Mouse (Mus musculus): ENCODE measurements around the gene Rassf8. TPM values are rescaled to one million over a fixed set of nuclear protein-coding genes. Genes with fewer than 3 reads are reported as not detected.
A peak's percentile ranks its signal among the peaks of the same experiment; 100 is the strongest.

Rassf8 gene
- polyA plus RNA-seq (2015; fragmentation: Nextera tagmentation; extraction: Ambion mirVana) = 9.9 and 13.6 TPM in 2 replicates

DNA sequence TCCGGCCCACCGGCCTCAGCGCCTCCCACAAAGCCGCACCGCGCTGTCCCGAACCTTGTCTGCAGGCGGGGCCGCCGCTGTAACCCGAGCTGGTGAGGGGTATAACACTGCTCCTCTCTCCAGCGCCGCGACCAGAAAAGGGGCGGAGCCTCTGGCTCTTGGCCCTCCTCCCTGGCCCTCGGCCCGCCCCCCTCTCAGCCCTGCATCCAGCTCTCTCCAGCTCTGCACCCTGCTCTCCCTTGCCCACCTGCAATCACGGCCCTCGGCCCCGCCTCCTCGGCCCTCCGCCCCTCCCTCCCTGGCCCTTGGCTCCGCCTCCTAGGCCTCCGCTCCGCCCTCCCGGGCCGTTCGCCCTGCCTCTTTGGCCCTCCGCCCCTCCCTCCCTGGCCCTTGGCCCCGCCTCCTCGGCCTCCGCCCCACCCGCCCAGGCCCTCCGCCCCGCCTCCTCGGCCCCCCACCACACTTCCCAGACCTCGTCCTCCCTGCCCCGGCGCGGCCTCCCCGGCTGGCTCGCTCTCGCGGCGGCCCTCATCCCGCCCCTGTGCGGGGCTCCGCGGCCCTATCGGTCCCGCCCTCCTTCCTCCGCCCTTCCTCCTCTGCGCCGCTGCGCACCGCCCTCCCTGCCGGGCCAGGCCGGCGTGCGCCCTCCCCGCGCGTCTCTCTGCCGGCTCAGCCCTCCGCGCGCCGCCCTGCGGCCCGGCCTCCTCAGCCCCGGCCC, at the start of gene Rassf8:
Gene Rassf8 (plus strand): TSS at position 617 of the 718 bp plus-strand sequence.
- peak within 1 kb of the TSS; percentile 87 for H3K9ac ChIP-seq
- H3K27me3 ChIP-seq = no peaks in the 10 kb centered on the region
- no peaks in the 10 kb centered on the region for H3K9me3 ChIP-seq
- H3K4me3 ChIP-seq = peak within 1 kb of the TSS; percentile 74
- ATAC-seq (ENCODE audit: insufficient number of reproducible peaks, low FRiP score, low TSS enrichment, low read depth) = peak; percentile 94
- H3K36me3 ChIP-seq = peaks cover 7% of the 10 kb centered on the region
- peak within 1 kb of the TSS; percentile 76 for H3K4me2 ChIP-seq
- H3K27ac ChIP-seq = peak within 1 kb of the TSS; percentile 95
- WGBS = 2% methylated on average over 68 of the region's 71 CpGs
- peaks cover 16% of the 10 kb centered on the region for H3K4me1 ChIP-seq

DNA sequence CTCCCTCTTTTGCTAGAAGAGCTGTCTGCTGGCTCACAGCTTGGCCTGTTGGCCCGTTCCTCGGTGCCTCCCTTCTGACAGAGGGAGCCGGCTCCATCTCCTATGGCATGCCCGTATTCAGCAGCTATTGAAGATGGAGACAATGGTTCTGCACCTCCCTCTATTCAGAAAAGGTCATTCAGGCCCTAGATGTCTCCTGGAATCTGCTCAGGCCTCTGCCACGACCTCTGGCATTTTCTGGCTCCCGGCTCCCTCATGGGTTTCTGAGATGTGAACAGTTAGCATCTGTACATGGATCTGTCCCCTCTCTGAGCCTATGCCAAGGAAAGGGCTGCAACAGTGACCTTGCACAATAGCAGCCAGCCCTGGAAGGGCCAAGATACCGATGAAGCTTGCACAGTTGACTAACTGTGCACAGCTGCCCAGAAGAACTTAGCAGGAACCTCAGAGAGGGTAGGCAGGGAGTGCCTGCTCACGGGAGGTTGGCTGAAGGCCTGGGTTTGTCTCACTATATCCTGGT, 45.5 kb upstream of the Rassf8 start:
- Histone ChIP-seq H3K4me2 (no peak overlapping the region), H3K27me3 (no peaks in the 10 kb centered on the region), H3K4me1 (peaks cover 2% of the 10 kb centered on the region), H3K9ac (no peak overlapping the region), H3K36me3 (no peaks in the 10 kb centered on the region), H3K27ac (no peak overlapping the region), H3K4me3 (no peak overlapping the region), H3K9me3 (no peaks in the 10 kb centered on the region)
- ATAC-seq (ENCODE audit: insufficient number of reproducible peaks, low FRiP score, low TSS enrichment, low read depth) = no peak
- WGBS = 76% methylated on average over 8 of the region's 8 CpGs

GRCm38 (mm10) chr6:145703667-145704066, 42.9 kb upstream of the Rassf8 start:
- Histone ChIP-seq H3K27ac (no peak overlapping the region), H3K9me3 (no peaks in the 10 kb centered on the region), H3K36me3 (no peaks in the 10 kb centered on the region), H3K4me1 (no peaks in the 10 kb centered on the region; the same call in 1 of the 2 replicates), H3K4me2 (no peak overlapping the region), H3K27me3 (no peaks in the 10 kb centered on the region), H3K9ac (no peak overlapping the region), H3K4me3 (no peak overlapping the region)
- 83% methylated on average over 6 of the region's 6 CpGs for WGBS
- no peak for ATAC-seq (ENCODE audit: insufficient number of reproducible peaks, low FRiP score, low TSS enrichment, low read depth)

DNA sequence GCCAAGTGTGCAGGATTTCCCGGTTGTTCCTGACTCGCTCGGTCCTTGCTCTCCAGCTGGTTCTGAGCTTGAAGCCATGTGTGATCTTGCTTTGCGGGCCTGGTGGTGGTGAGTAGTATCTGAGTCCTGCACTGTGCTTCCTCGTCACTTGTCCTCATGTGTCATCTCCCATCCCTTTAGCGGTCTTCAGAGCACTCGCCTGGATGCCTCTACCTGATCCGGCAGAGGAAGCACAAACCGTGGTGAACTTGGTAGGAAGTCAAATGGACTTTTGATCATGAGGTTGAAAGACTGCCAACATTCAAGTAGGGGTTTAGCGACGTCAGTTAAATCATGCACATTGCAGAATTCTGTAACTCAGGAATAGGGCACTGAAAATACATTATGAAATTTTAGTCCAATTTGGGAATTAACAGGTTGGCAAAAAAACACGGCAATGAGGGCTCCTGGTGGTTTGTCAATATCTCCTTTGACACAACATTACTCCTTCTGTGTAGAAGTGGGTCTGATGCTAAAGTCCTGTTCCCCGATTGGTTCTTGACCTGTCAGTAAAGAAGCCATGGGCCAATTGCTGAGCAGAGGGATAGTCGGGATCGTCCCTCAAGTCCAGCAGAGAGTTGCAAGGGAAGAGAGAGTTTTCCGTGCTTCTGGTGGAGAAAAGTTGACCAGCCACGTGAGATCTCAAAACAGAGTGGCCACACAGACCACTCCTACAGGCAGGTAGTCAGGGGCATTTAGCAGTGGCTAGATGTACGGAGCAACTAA, 36.4 kb upstream of the Rassf8 start:
- Histone ChIP-seq H3K4me2 (no peak overlapping the region), H3K9me3 (no peaks in the 10 kb centered on the region), H3K4me3 (no peak overlapping the region), H3K36me3 (no peaks in the 10 kb centered on the region), H3K27me3 (no peaks in the 10 kb centered on the region), H3K9ac (no peak overlapping the region), H3K4me1 (peaks cover 9% of the 10 kb centered on the region; the same call in 1 of the 2 replicates), H3K27ac (no peak overlapping the region)
- WGBS = 75% methylated on average over 18 of the region's 18 CpGs
- no peak for ATAC-seq (ENCODE audit: insufficient number of reproducible peaks, low FRiP score, low TSS enrichment, low read depth)

DNA sequence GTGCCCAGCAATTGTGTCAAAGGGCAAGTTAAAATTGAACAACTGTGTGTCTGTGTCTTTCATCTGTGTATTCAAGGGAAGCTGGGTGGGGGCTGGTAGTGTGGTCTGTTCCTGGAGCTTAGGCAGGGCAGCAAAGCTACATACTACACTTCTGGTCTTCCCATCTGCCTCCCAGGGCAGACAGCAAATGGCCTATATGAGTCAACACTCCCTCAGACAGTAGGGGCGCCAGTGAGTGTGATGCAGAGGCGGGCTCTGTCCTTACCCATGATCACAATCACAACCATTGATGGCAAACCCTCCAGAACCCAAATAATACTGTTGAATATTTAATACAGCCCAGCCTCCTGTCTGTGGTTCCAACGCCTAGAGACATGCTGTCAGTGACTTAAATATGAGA, 35.8 kb upstream of the Rassf8 start:
- 85% methylated on average over 3 of the region's 3 CpGs for WGBS
- no peak overlapping the region for H3K4me3 ChIP-seq
- H3K27ac ChIP-seq = no peak overlapping the region
- no peaks in the 10 kb centered on the region for H3K27me3 ChIP-seq
- H3K4me2 ChIP-seq = no peak overlapping the region
- no peak overlapping the region for H3K9ac ChIP-seq
- ATAC-seq (ENCODE audit: insufficient number of reproducible peaks, low FRiP score, low TSS enrichment, low read depth) = no peak
- no peaks in the 10 kb centered on the region for H3K36me3 ChIP-seq
- no peaks in the 10 kb centered on the region for H3K9me3 ChIP-seq
- peaks cover 9% of the 10 kb centered on the region; the same call in 1 of the 2 replicates for H3K4me1 ChIP-seq

DNA sequence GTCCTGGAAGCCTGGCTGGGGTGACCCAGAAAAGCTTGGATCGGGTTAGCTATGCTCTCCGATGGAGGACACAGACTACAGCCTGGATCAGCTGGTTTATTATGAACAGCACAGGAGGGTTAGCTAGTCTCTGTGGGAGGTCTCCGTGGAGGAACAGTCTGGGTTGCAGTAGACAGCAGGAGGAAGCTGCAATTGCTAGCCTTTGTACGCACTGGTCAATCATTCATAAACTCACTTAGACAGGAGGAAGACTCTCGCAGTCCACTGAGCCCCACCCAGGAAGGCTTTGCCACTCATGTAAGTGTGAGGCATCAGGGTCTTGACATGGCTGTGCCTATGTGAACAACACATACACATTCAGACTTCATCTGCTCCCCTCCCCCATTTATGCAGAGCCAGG, 35.2 kb upstream of the Rassf8 start:
- H3K4me2 ChIP-seq = no peak overlapping the region
- peaks cover 9% of the 10 kb centered on the region; the same call in 1 of the 2 replicates for H3K4me1 ChIP-seq
- WGBS = 75% methylated on average over 5 of the region's 5 CpGs
- no peaks in the 10 kb centered on the region for H3K27me3 ChIP-seq
- no peak for ATAC-seq (ENCODE audit: insufficient number of reproducible peaks, low FRiP score, low TSS enrichment, low read depth)
- no peak overlapping the region for H3K27ac ChIP-seq
- H3K9me3 ChIP-seq = no peaks in the 10 kb centered on the region
- H3K36me3 ChIP-seq = no peaks in the 10 kb centered on the region
- H3K9ac ChIP-seq = no peak overlapping the region
- H3K4me3 ChIP-seq = no peak overlapping the region

DNA sequence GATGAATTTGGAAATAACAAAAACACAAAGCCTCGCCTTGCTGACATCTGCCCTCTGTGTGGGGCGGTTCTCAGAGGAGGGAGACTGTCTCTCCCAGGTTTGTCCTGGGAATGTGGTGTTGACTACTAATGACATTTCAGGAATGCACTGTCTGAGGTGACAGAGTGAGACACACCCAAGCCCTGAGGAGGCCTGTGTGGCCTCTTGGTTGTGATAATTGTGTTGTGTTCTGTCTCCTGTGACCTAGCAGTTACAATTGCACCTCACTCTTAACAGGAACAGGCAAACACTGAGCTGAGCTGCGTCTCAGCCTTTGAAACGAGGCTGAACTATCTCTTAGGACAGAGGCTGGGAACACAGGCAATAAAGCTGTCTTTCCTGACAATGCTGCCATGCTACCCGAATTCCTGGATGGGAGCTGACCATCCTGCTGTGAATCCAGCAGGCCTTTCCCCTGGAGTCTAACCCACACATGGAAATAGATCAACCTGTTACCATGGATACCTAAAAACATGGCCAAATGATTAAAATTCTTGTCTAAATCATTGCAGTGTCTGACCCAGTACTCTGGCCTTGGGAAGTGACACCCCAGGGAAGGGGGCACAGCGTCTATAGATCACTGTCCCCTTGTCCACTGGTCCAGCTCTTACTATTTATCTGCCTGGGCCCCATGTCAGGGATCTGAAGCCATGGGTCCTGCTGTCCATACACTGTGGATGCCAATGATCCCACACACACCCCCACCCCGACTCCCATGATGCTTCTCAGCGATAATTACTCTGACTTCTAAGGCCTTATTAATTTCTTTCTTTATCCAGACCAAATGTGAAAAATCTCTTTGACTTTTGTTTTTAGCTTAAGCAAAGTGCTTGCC, 33.1 kb upstream of the Rassf8 start:
- ATAC-seq (ENCODE audit: insufficient number of reproducible peaks, low FRiP score, low TSS enrichment, low read depth) = no peak
- 42% methylated on average over 8 of the region's 8 CpGs for WGBS
- Histone ChIP-seq H3K27me3 (no peaks in the 10 kb centered on the region), H3K4me1 (peaks cover 9% of the 10 kb centered on the region; the same call in 1 of the 2 replicates), H3K4me2 (no peak overlapping the region), H3K4me3 (no peak overlapping the region), H3K9ac (no peak overlapping the region), H3K27ac (no peak overlapping the region), H3K9me3 (no peaks in the 10 kb centered on the region), H3K36me3 (no peaks in the 10 kb centered on the region)

DNA sequence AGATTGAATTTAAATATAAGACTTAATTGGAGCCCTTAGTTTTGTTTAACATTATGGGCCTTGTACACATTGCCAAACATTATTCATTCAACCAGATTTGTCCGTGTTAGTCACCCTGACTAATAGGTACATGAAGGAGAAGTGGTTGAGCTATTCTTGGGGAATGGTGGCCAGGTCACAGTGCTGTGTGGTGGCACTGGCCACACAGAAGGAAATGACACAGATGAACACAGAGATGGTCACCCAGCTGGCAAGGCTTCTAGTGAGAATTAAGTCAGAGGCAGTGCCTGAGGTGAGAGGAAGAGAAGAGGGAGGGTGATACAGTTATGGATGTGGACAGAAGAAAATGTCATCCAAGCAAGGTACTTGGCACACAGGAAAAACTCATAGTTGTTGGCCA, 32.4 kb upstream of the Rassf8 start:
- H3K9ac ChIP-seq = no peak overlapping the region
- peaks cover 9% of the 10 kb centered on the region; the same call in 1 of the 2 replicates for H3K4me1 ChIP-seq
- H3K9me3 ChIP-seq = no peaks in the 10 kb centered on the region
- H3K36me3 ChIP-seq = no peaks in the 10 kb centered on the region
- ATAC-seq (ENCODE audit: insufficient number of reproducible peaks, low FRiP score, low TSS enrichment, low read depth) = no peak
- H3K4me2 ChIP-seq = no peak overlapping the region
- WGBS = 51% methylated on average over 1 of the region's 1 CpGs
- H3K27me3 ChIP-seq = no peaks in the 10 kb centered on the region
- H3K27ac ChIP-seq = no peak overlapping the region
- no peak overlapping the region for H3K4me3 ChIP-seq

GRCm38 (mm10) chr6:145722596-145722995, 24.0 kb upstream of the Rassf8 start:
- ATAC-seq (ENCODE audit: insufficient number of reproducible peaks, low FRiP score, low TSS enrichment, low read depth) = no peak
- peaks cover 3% of the 10 kb centered on the region; the same call in 1 of the 2 replicates for H3K4me1 ChIP-seq
- H3K27me3 ChIP-seq = no peaks in the 10 kb centered on the region
- H3K4me2 ChIP-seq = no peak overlapping the region
- H3K9ac ChIP-seq = no peak overlapping the region
- H3K9me3 ChIP-seq = no peaks in the 10 kb centered on the region
- H3K4me3 ChIP-seq = no peak overlapping the region
- WGBS = 57% methylated on average over 7 of the region's 7 CpGs
- H3K27ac ChIP-seq = no peak overlapping the region
- no peaks in the 10 kb centered on the region for H3K36me3 ChIP-seq

- Histone ChIP-seq H3K9me3 (no peaks in the 10 kb centered on the region), H3K36me3 (no peaks in the 10 kb centered on the region), H3K27ac (no peak overlapping the region), H3K4me1 (peaks cover 3% of the 10 kb centered on the region; the same call in 1 of the 2 replicates), H3K4me3 (no peak overlapping the region), H3K4me2 (no peak overlapping the region), H3K27me3 (no peaks in the 10 kb centered on the region), H3K9ac (no peak overlapping the region)
- 77% methylated on average over 13 of the region's 13 CpGs for WGBS
- no peak for ATAC-seq (ENCODE audit: insufficient number of reproducible peaks, low FRiP score, low TSS enrichment, low read depth)
These were observed 23.3 kb upstream of the Rassf8 start for GRCm38 (mm10) chr6:145723131-145723863.

DNA sequence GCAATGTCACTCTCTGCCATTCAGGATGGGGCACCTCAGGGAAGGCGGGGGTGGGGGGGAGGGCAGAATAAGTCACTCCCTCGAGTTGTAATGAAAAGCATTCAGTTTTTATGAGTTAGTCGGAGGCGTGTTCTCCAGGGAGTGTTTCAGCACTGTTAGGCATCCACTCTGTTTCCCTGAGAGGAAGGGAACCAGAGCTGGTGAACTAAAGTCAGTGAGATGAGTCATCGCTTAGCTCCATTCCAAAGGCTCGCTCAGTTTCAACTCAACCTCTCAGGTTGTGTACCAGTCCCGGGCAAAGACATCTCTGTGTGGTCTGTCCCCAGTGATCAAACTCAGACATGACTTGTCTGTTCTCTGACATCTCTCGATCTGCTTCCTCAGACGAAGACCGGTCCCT, 20.7 kb upstream of the Rassf8 start:
- Histone ChIP-seq H3K4me1 (peaks cover 3% of the 10 kb centered on the region; the same call in 1 of the 2 replicates), H3K9ac (no peak overlapping the region), H3K27me3 (no peaks in the 10 kb centered on the region), H3K9me3 (no peaks in the 10 kb centered on the region), H3K36me3 (no peaks in the 10 kb centered on the region), H3K4me3 (no peak overlapping the region), H3K27ac (no peak overlapping the region), H3K4me2 (no peak overlapping the region)
- no peak for ATAC-seq (ENCODE audit: insufficient number of reproducible peaks, low FRiP score, low TSS enrichment, low read depth)
- WGBS = 53% methylated on average over 10 of the region's 10 CpGs

Measured in limb, embryonic 15.5 days (tissue).